Mouse (Mus musculus): ENCODE results near the gene Rom1. TPM values are rescaled to one million over a fixed set of nuclear protein-coding genes. Genes with fewer than 3 reads are reported as not detected.
"Not testable (repeated sequence)": the region's sequence is repeated elsewhere in the genome, so short reads cannot be mapped to it uniquely, and the experiment has no call there.

The Rom1 gene
- polyA plus RNA-seq, 1 experiment from 2014 or later: 4.7 TPM

- peak; percentile 96 for DNase-seq (ENCODE audit: low spot score)
Measured at GRCm38 (mm10) chr19:8897865-8898495, 31.2 kb downstream of the Rom1 start, which contains the start of gene Ganab. TSS of gene Ganab (plus strand) at chr19:8898071.

- peak; percentile 9 for DNase-seq (ENCODE audit: low spot score)
Measured at GRCm38 (mm10) chr19:8897211-8897864, 31.8 kb downstream of the Rom1 start.

GRCm38 (mm10) chr19:8896231-8896630 is 32.9 kb downstream of the Rom1 start:
- not testable (repeated sequence) for DNase-seq (ENCODE audit: low spot score)

GRCm38 (mm10) chr19:8895397-8895960 is 33.7 kb downstream of the Rom1 start:
- no peak for DNase-seq (ENCODE audit: low spot score)

GRCm38 (mm10) chr19:8892829-8893766 is 36.1 kb downstream of the Rom1 start, which contains the start of gene Ints5:
TSS of gene Ints5 (plus strand) at chr19:8893005.
- DNase-seq (ENCODE audit: low spot score): peak; percentile 85

- DNase-seq (ENCODE audit: low spot score): peak; percentile 97
Measured at GRCm38 (mm10) chr19:8888511-8889385, 40.4 kb downstream of the Rom1 start, which contains the start of the genes 1810009A15Rik and Gm49416. TSS of gene 1810009A15Rik (plus strand) at chr19:8888853. TSS of gene Gm49416 (plus strand) at chr19:8888926.

GRCm38 (mm10) chr19:8887585-8888463 is 41.3 kb downstream of the Rom1 start:
- DNase-seq (ENCODE audit: low spot score): no peak

- no peak for DNase-seq (ENCODE audit: low spot score)
Measured at GRCm38 (mm10) chr19:8886916-8887584, 42.1 kb downstream of the Rom1 start.

- DNase-seq (ENCODE audit: low spot score): no peak
Measured at GRCm38 (mm10) chr19:8883616-8884015, 45.5 kb downstream of the Rom1 start, which contains the start of the genes Lbhd1 and Gm49403. TSS of gene Lbhd1 (plus strand) at chr19:8883732. TSS of gene Gm49403 (plus strand) at chr19:8883930.

- no peak for DNase-seq (ENCODE audit: low spot score)
Measured at GRCm38 (mm10) chr19:8881034-8881392, 48.1 kb downstream of the Rom1 start.

- DNase-seq (ENCODE audit: low spot score): peak; percentile 92
Measured at GRCm38 (mm10) chr19:8880311-8881033, 48.7 kb downstream of the Rom1 start, which contains the start of gene Uqcc3. TSS of gene Uqcc3 (minus strand) at chr19:8880923.

Small RNA genes lying within 50 kb of the gene (microRNA-seq; reads per million reads assigned to microRNA genes)
- not detected for gene Mir5136 (ENCODE audit: borderline number of aligned reads)

Other genes starting within 250 kb of the Rom1 start
- 122 and 131 TPM in 2 replicates for gene Slc3a2, start 206.0 kb downstream of the Rom1 start, polyA plus RNA-seq (2015; fragmentation: Nextera tagmentation; extraction: Ambion mirVana)
- gene Wdr74, start 193.5 kb downstream of the Rom1 start, polyA plus RNA-seq (2015; fragmentation: Nextera tagmentation; extraction: Ambion mirVana): 101 and 103 TPM in 2 replicates
- gene 1700092M07Rik, start 188.6 kb downstream of the Rom1 start, polyA plus RNA-seq (2015; fragmentation: Nextera tagmentation; extraction: Ambion mirVana): 0.79 and 0.84 TPM in 2 replicates
- gene Stx5a, start 187.9 kb downstream of the Rom1 start, polyA plus RNA-seq (2015; fragmentation: Nextera tagmentation; extraction: Ambion mirVana): 108 and 114 TPM in 2 replicates
- 182 and 200 TPM in 2 replicates for gene Nxf1, start 172.3 kb downstream of the Rom1 start, polyA plus RNA-seq (2015; fragmentation: Nextera tagmentation; extraction: Ambion mirVana)
- gene Tmem223, start 158.4 kb downstream of the Rom1 start, polyA plus RNA-seq (2015; fragmentation: Nextera tagmentation; extraction: Ambion mirVana): 205 and 223 TPM in 2 replicates
- 154 and 166 TPM in 2 replicates for gene Tmem179b, start 154.9 kb downstream of the Rom1 start, polyA plus RNA-seq (2015; fragmentation: Nextera tagmentation; extraction: Ambion mirVana)
- gene Taf6l, start 142.9 kb downstream of the Rom1 start, polyA plus RNA-seq (2015; fragmentation: Nextera tagmentation; extraction: Ambion mirVana): 24.1 and 24.7 TPM in 2 replicates
- 233 and 246 TPM in 2 replicates for gene Polr2g, start 130.8 kb downstream of the Rom1 start, polyA plus RNA-seq (2015; fragmentation: Nextera tagmentation; extraction: Ambion mirVana)
- 2.9 and 3.5 TPM in 2 replicates for gene Zbtb3, start 126.8 kb downstream of the Rom1 start, polyA plus RNA-seq (2015; fragmentation: Nextera tagmentation; extraction: Ambion mirVana)
- gene Ttc9c, start 110.0 kb downstream of the Rom1 start, polyA plus RNA-seq (2015; fragmentation: Nextera tagmentation; extraction: Ambion mirVana): 44.1 and 49.8 TPM in 2 replicates
- gene Hnrnpul2, start 109.3 kb downstream of the Rom1 start, polyA plus RNA-seq (2015; fragmentation: Nextera tagmentation; extraction: Ambion mirVana): 4.3 and 5.3 TPM in 2 replicates
- gene AC129217.1, start 99.6 kb downstream of the Rom1 start, polyA plus RNA-seq (2015; fragmentation: Nextera tagmentation; extraction: Ambion mirVana): not detected in 2 replicates
- 54.6 and 63.0 TPM in 2 replicates for gene Bscl2, start 91.9 kb downstream of the Rom1 start, polyA plus RNA-seq (2015; fragmentation: Nextera tagmentation; extraction: Ambion mirVana)
- 0.36 and 0.66 TPM in 2 replicates for gene Gng3, start 90.2 kb downstream of the Rom1 start, polyA plus RNA-seq (2015; fragmentation: Nextera tagmentation; extraction: Ambion mirVana)
- 0.78 and 1.1 TPM in 2 replicates for gene Lrrn4cl, start 78.6 kb downstream of the Rom1 start, polyA plus RNA-seq (2015; fragmentation: Nextera tagmentation; extraction: Ambion mirVana)
- 171 and 178 TPM in 2 replicates for gene Ubxn1, start 57.9 kb downstream of the Rom1 start, polyA plus RNA-seq (2015; fragmentation: Nextera tagmentation; extraction: Ambion mirVana)
- gene Uqcc3, start 48.4 kb downstream of the Rom1 start, polyA plus RNA-seq (2015; fragmentation: Nextera tagmentation; extraction: Ambion mirVana): 106 and 119 TPM in 2 replicates
- gene Lbhd1, start 45.6 kb downstream of the Rom1 start, polyA plus RNA-seq (2015; fragmentation: Nextera tagmentation; extraction: Ambion mirVana): 67.6 and 70.2 TPM in 2 replicates
- not detected in 2 replicates for gene Gm49403, start 45.4 kb downstream of the Rom1 start, polyA plus RNA-seq (2015; fragmentation: Nextera tagmentation; extraction: Ambion mirVana)
- 80.7 and 98.0 TPM in 2 replicates for gene 1810009A15Rik, start 40.5 kb downstream of the Rom1 start, polyA plus RNA-seq (2015; fragmentation: Nextera tagmentation; extraction: Ambion mirVana)
- gene Gm49416, start 40.4 kb downstream of the Rom1 start, polyA plus RNA-seq (2015; fragmentation: Nextera tagmentation; extraction: Ambion mirVana): not detected in 2 replicates
- gene Ints5, start 36.4 kb downstream of the Rom1 start, polyA plus RNA-seq (2015; fragmentation: Nextera tagmentation; extraction: Ambion mirVana): 32.4 and 33.6 TPM in 2 replicates
- 51.9 and 55.5 TPM in 2 replicates for gene Ganab, start 31.3 kb downstream of the Rom1 start, polyA plus RNA-seq (2015; fragmentation: Nextera tagmentation; extraction: Ambion mirVana)
- gene B3gat3, start 9.0 kb downstream of the Rom1 start, polyA plus RNA-seq (2015; fragmentation: Nextera tagmentation; extraction: Ambion mirVana): 28.4 and 29.3 TPM in 2 replicates
- 25.2 and 27.1 TPM in 2 replicates for gene Eml3, start 196 bp upstream of the Rom1 start, polyA plus RNA-seq (2015; fragmentation: Nextera tagmentation; extraction: Ambion mirVana)
- 203 and 214 TPM in 2 replicates for gene Mta2, start 12.5 kb upstream of the Rom1 start, polyA plus RNA-seq (2015; fragmentation: Nextera tagmentation; extraction: Ambion mirVana)
- gene Tut1, start 24.5 kb upstream of the Rom1 start, polyA plus RNA-seq (2015; fragmentation: Nextera tagmentation; extraction: Ambion mirVana): 31.2 and 32.4 TPM in 2 replicates
- gene Eef1g, start 37.7 kb upstream of the Rom1 start, polyA plus RNA-seq (2015; fragmentation: Nextera tagmentation; extraction: Ambion mirVana): 326 and 340 TPM in 2 replicates
- 20.3 and 22.3 TPM in 2 replicates for gene Ahnak, start 59.9 kb upstream of the Rom1 start, polyA plus RNA-seq (2015; fragmentation: Nextera tagmentation; extraction: Ambion mirVana)
- gene Scgb1a1, start 158.6 kb upstream of the Rom1 start, polyA plus RNA-seq (2015; fragmentation: Nextera tagmentation; extraction: Ambion mirVana): 10.7 and 11.0 TPM in 2 replicates
- gene Asrgl1, start 206.3 kb upstream of the Rom1 start, polyA plus RNA-seq (2015; fragmentation: Nextera tagmentation; extraction: Ambion mirVana): 34.6 and 36.9 TPM in 2 replicates

Data from thymus, postnatal 0 days (tissue).